Mouse (Mus musculus): ENCODE data around the gene Cdc42bpa.

DNA sequence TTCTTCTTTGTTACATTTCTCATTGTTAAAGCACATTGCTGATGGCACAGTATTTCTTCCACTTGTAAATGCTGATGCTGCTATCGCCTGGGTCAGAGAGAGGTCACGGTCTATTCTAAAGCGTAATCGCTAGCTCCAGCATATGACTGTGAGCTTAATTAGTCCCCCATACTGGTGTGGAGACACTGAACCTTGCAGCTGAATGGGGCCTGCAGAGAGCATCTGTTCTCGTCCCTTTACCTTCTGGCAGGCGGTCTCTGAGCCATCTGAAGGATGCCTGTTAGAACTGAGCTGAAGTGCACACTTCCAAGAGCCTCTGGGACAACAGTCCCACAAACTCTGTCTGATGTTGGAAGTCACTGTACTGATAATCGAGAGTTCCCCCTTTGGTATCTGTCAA lies 8.7 kb upstream of the Cdc42bpa start:
- TF ChIP-seq CTCF (IDR thresholded peaks at IDR 0.05; ENCODE audit: low read depth) (no peak), EP300 (IDR thresholded peaks at IDR 0.05; ENCODE audit: low read depth) (no peak)
